Mouse (Mus musculus) left cerebral cortex, adult 18-20 months (tissue): ENCODE measurements at regions not wholly inside any gene's neighbourhood (a gene's known extent, or its start where the extent isn't known, plus 50 kb on each side); places are given as distances from the start of the nearest gene placed in this dataset.

Source experiments
- DNase-seq, 2 experiments: peaks; one replicate each; pipeline ENCODE4 v3.0.0; 2021 to 2022; ENCODE audit warnings: low spot score in 2 of 2, mixed read lengths in 1 of 2
- microRNA-seq, 2 experiments: library from miRNA; unstranded; fragments of <30 nt; microRNA quantifications; one replicate each; pipeline ENCODE4 v1.2.0; 2021

GRCm38 (mm10) chr7:36531559-36531958 lies 166.4 kb upstream of the Tshz3 start:
- no peak for DNase-seq

GRCm38 (mm10) chr7:36538111-36538510 lies 159.8 kb upstream of the Tshz3 start:
- DNase-seq: no peak

- no peak for DNase-seq
These were observed 149.9 kb upstream of the Tshz3 start for GRCm38 (mm10) chr7:36548007-36548406.

- no peak for DNase-seq
These were observed 149.5 kb upstream of the Tshz3 start for GRCm38 (mm10) chr7:36548440-36548839.

- DNase-seq: no peak
These were observed 126.9 kb upstream of the Tshz3 start for GRCm38 (mm10) chr7:36571061-36571460.

GRCm38 (mm10) chr7:36582074-36582473 lies 115.8 kb upstream of the Tshz3 start:
- DNase-seq: no peak

GRCm38 (mm10) chr7:36585014-36585413 lies 112.9 kb upstream of the Tshz3 start:
- no peak for DNase-seq

GRCm38 (mm10) chr7:36591496-36591895 lies 106.4 kb upstream of the Tshz3 start:
- no peak for DNase-seq

- no peak for DNase-seq
These were observed 101.2 kb upstream of the Tshz3 start for GRCm38 (mm10) chr7:36596630-36597301.

- no peak for DNase-seq
These were observed 92.8 kb upstream of the Tshz3 start for GRCm38 (mm10) chr7:36605026-36605698.

GRCm38 (mm10) chr7:36620256-36620655 lies 77.7 kb upstream of the Tshz3 start:
- DNase-seq: no peak

GRCm38 (mm10) chr7:36644252-36644651 lies 53.7 kb upstream of the Tshz3 start:
- DNase-seq: no peak

Small RNA genes lying in the stretch of these regions (microRNA-seq; reads per million reads assigned to microRNA genes)
- gene Gm25247: 0 reads per million in 2 experiments
